Mouse (Mus musculus) layer of hippocampus, adult 8-10 months (tissue): ENCODE measurements around the gene Patl2. TPM values are rescaled to one million over a fixed set of nuclear protein-coding genes. Genes with fewer than 3 reads are reported as not detected.

Source experiments
- total RNA-seq, 4 experiments: library from RNA; stranded (reverse); gene quantifications; 2 replicates each; pipeline ENCODE4 v1.2.4; 2022

The Patl2 gene
- total RNA-seq, 4 experiments from 2014 or later, result 0.23 to 0.29 TPM; not detected in 2

Other genes starting within 250 kb of the Patl2 start
- 10 to 100 TPM; 28.5 to 37.2 (median 34.1) TPM for gene Ctdspl2, start 230.2 kb downstream of the Patl2 start, total RNA-seq
- under 1 TPM in 3 of 4 experiments, not detected in 1; 0.23 to 0.57 (median 0.35) TPM for gene Mageb3, start 230.1 kb downstream of the Patl2 start, total RNA-seq
- 10 to 100 TPM; 18.1 to 21.9 (median 18.7) TPM for gene Eif3j1, start 157.6 kb downstream of the Patl2 start, total RNA-seq
- gene Spg11, start 67.8 kb downstream of the Patl2 start, total RNA-seq, result 10 to 100 TPM; 15.2 to 19.3 (median 18.5) TPM
- 100 to 1,000 TPM; 103 to 516 (median 252) TPM for gene B2m, start 38.5 kb downstream of the Patl2 start, total RNA-seq
- not detected for gene Trim69, start 25.5 kb downstream of the Patl2 start, total RNA-seq
- not detected for gene Terb2, start 83 bp upstream of the Patl2 start, total RNA-seq
- gene Sord, start 48.6 kb upstream of the Patl2 start, total RNA-seq, result 10 to 100 TPM; 18.3 to 23.9 (median 21.9) TPM
- under 1 TPM; 0.05 to 0.08 (median 0.06) TPM for gene Duox2, start 112.3 kb upstream of the Patl2 start, total RNA-seq
- not detected for gene Duoxa2, start 112.7 kb upstream of the Patl2 start, total RNA-seq
- not detected for gene Duoxa1, start 127.5 kb upstream of the Patl2 start, total RNA-seq
- gene Duox1, start 129.5 kb upstream of the Patl2 start, total RNA-seq, result not detected
- gene Shf, start 183.0 kb upstream of the Patl2 start, total RNA-seq, result 10 to 100 TPM; 56.6 to 66.5 (median 61.5) TPM
- 1 to 10 TPM in 1 of 4 experiments, under 1 TPM in 3; 0.19 to 1.3 (median 0.56) TPM for gene Slc28a2, start 240.3 kb upstream of the Patl2 start, total RNA-seq